Mouse (Mus musculus): ENCODE results near the gene Nek7.

Gene Nek7

GRCm38 (mm10) chr1:138607862-138608261, 12.1 kb downstream of the Nek7 start:
- no peak for DNase-seq

- no peak for DNase-seq
Observed at GRCm38 (mm10) chr1:138606771-138607170, 13.2 kb downstream of the Nek7 start.

- DNase-seq: no peak
Observed at GRCm38 (mm10) chr1:138604736-138605135, 15.2 kb downstream of the Nek7 start.

- no peak for DNase-seq
Observed at GRCm38 (mm10) chr1:138603974-138604373, 16.0 kb downstream of the Nek7 start.

GRCm38 (mm10) chr1:138598087-138598486, 21.9 kb downstream of the Nek7 start:
- DNase-seq: no peak

GRCm38 (mm10) chr1:138596127-138596706, 23.7 kb downstream of the Nek7 start:
- DNase-seq: no peak

- no peak for DNase-seq
Observed at GRCm38 (mm10) chr1:138594910-138595309, 25.0 kb downstream of the Nek7 start.

- DNase-seq: no peak
Observed at GRCm38 (mm10) chr1:138593922-138594321, 26.0 kb downstream of the Nek7 start.

GRCm38 (mm10) chr1:138592466-138592865, 27.5 kb downstream of the Nek7 start:
- no peak for DNase-seq

- no peak for DNase-seq
Observed at GRCm38 (mm10) chr1:138590451-138591022, 29.4 kb downstream of the Nek7 start.

GRCm38 (mm10) chr1:138589126-138589525, 30.8 kb downstream of the Nek7 start:
- DNase-seq: no peak

GRCm38 (mm10) chr1:138587812-138588211, 32.1 kb downstream of the Nek7 start:
- no peak for DNase-seq

- DNase-seq: no peak
Observed at GRCm38 (mm10) chr1:138586891-138587290, 33.0 kb downstream of the Nek7 start.

GRCm38 (mm10) chr1:138584423-138585013, 35.4 kb downstream of the Nek7 start:
- DNase-seq: no peak

- no peak for DNase-seq
Observed at GRCm38 (mm10) chr1:138582225-138582624, 37.7 kb downstream of the Nek7 start.

- no peak for DNase-seq
Observed at GRCm38 (mm10) chr1:138579822-138580492, 40.0 kb downstream of the Nek7 start.

GRCm38 (mm10) chr1:138579207-138579606, 40.7 kb downstream of the Nek7 start:
- no peak for DNase-seq

- DNase-seq: no peak
Observed at GRCm38 (mm10) chr1:138576803-138577202, 43.1 kb downstream of the Nek7 start.

GRCm38 (mm10) chr1:138576066-138576697, 43.8 kb downstream of the Nek7 start:
- no peak for DNase-seq

- no peak for DNase-seq
Observed at GRCm38 (mm10) chr1:138575629-138576028, 44.3 kb downstream of the Nek7 start.

GRCm38 (mm10) chr1:138571565-138572361, 48.2 kb downstream of the Nek7 start:
- no peak for DNase-seq

- DNase-seq: no peak
Observed at GRCm38 (mm10) chr1:138571038-138571441, 48.9 kb downstream of the Nek7 start.

Data from spleen, adult 18-20 months (tissue).